Mouse (Mus musculus) testis, adult 2 months (tissue): ENCODE results near the gene Cd59a. TPM values are rescaled to one million over a fixed set of nuclear protein-coding genes. Genes with fewer than 3 reads are reported as not detected.

Experiments used
- H3K27ac ChIP-seq: fragments of 200-500 bp; 2 replicates; pipeline ENCODE4 v1.5.1; 2012; ENCODE audit warnings: low read depth, low read length; ENCODE audit not compliant: control insufficient read depth, insufficient read depth
- H3K27me3 ChIP-seq: fragments of 200-500 bp; 2 replicates; pipeline ENCODE4 v1.6.1; 2012; ENCODE audit warnings: mild to moderate bottlenecking, low read length, moderate library complexity; ENCODE audit not compliant: control insufficient read depth, insufficient read depth
- H3K36me3 ChIP-seq: fragments of 200-500 bp; 2 replicates; pipeline ENCODE4 v1.6.1; 2012; ENCODE audit warnings: mild to moderate bottlenecking, low read length; ENCODE audit not compliant: control insufficient read depth, insufficient read depth
- H3K4me1 ChIP-seq: fragments of 200-500 bp; 2 replicates; pipeline ENCODE4 v1.6.1; 2012; ENCODE audit warnings: low read length; ENCODE audit not compliant: control insufficient read depth, insufficient read depth
- H3K4me3 ChIP-seq: fragments of 200-500 bp; 2 replicates; pipeline ENCODE4 v1.5.1; 2012; ENCODE audit warnings: low read depth, mild to moderate bottlenecking, low read length, moderate library complexity, mixed read lengths; ENCODE audit not compliant: control insufficient read depth
- CTCF ChIP-seq: fragments of 200-500 bp; IDR thresholded peaks from 2 replicates; pipeline ENCODE4 v1.5.1; 2012; ENCODE audit warnings: low read depth, mild to moderate bottlenecking, inconsistent platforms, low read length, moderate library complexity; ENCODE audit not compliant: control insufficient read depth, insufficient read depth, insufficient replicate concordance
- POLR2A ChIP-seq: fragments of 200-500 bp; IDR thresholded peaks from 2 replicates; pipeline ENCODE4 v1.6.1; 2012; ENCODE audit warnings: low read depth, mild to moderate bottlenecking, inconsistent platforms, low read length, moderate library complexity; ENCODE audit not compliant: control insufficient read depth
- polyA plus RNA-seq: library from polyadenylated mRNA; depleted of rRNA; stranded (reverse); fragments of >200 nt; gene quantifications from 2 replicates; pipeline ENCODE4 v1.2.3, GENCODE M21; 2012; rRNA removed

The Cd59a gene
- polyA plus RNA-seq, 1 experiment, result 20.8 TPM

DNA sequence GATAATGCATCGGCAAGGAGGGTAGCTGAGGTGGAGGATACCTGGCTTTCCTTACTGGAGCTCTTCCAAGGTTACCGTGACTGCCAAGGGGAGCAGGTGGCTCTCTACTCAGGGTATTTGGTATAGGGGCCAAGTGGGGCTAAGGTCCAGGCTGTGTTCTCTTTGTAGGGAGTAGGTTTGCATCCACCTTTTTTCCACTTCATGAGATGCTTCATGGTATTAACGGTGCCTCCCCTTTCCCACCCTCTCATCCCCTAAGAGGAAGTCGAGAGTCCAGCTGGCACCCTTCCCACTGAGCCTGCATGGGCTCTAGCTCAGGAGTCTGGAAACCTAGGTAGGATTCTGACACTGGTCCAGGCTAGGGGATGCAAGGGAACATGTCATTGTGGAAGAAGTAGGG, 57.7 kb downstream of the Cd59a start:
- Histone ChIP-seq H3K36me3 (no peaks in the 10 kb centered on the region), H3K4me1 (no peaks in the 10 kb centered on the region), H3K4me3 (no peak overlapping the region), H3K27me3 (no peaks in the 10 kb centered on the region), H3K27ac (no peak overlapping the region)
- TF ChIP-seq CTCF, result no peak
- TF ChIP-seq POLR2A, result no peak

DNA sequence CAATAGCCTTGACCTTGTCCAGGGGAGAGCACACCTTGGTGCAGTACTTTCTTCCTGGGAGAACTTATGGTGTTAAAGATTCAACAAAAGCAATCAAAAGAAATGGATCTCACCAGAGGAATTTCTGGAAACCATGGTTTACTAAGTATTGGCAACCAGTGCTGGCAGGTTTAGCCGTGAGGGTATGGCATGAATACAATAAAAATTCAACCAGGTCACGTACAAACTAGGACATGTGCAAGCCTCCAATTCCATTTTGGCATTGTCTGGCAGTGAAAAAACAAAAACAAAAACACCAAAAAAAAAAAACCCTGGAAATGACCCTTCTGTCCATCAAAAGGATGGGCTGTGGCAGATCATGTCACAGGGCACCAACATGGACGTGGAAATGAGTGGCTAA, 58.3 kb downstream of the Cd59a start:
- Histone ChIP-seq H3K4me1 (no peaks in the 10 kb centered on the region), H3K27me3 (no peaks in the 10 kb centered on the region), H3K27ac (no peak overlapping the region), H3K4me3 (no peak overlapping the region), H3K36me3 (no peaks in the 10 kb centered on the region)
- TF ChIP-seq CTCF, result no peak
- TF ChIP-seq POLR2A, result no peak

DNA sequence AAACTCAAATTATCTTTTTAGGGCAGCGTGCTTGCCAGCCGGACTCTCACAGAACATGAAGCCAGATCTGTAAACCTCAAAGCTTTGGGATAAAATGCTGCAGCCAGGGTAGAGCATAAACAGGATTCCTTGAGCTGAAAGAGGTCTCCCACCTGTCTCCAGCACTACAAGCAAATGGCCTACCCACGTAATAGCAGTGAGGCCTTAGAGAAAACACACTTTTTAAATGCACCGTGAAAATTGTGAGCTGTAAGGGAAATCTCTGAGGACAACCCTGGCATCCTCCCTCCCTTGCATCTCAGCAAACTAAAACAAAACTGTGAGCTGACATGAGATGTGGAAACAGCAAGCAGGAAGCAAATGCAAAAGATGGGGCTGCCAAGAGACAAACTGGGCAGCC, 62.2 kb downstream of the Cd59a start:
- H3K27ac ChIP-seq, result no peak overlapping the region
- no peak overlapping the region for H3K4me3 ChIP-seq
- TF ChIP-seq CTCF (no peak), POLR2A (no peak)
- H3K4me1 ChIP-seq, result no peaks in the 10 kb centered on the region
- no peaks in the 10 kb centered on the region for H3K27me3 ChIP-seq
- H3K36me3 ChIP-seq, result no peaks in the 10 kb centered on the region

DNA sequence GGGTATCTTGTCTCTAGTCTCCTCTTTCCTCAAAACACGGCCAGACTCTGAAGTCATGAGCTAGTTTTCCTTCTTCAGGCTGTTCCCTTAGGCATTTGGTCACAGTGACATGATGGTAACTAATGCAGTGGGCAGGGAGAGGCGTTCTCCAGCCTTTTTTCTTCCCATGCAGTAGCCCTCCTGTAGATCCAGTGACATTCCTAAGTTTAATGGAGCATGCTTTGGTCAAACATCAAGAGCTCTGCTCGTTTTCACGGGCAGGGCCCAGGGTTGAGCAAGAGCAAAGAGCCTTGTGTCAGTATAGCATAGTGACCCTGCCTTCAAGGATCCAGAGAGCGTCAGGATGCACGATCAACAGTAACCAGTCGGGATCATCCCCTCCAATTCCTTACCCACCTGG, 67.8 kb downstream of the Cd59a start:
- Histone ChIP-seq H3K4me1 (peaks cover 3% of the 10 kb centered on the region), H3K27ac (no peak overlapping the region)
- TF ChIP-seq CTCF, result no peak
- no peak for TF ChIP-seq POLR2A

DNA sequence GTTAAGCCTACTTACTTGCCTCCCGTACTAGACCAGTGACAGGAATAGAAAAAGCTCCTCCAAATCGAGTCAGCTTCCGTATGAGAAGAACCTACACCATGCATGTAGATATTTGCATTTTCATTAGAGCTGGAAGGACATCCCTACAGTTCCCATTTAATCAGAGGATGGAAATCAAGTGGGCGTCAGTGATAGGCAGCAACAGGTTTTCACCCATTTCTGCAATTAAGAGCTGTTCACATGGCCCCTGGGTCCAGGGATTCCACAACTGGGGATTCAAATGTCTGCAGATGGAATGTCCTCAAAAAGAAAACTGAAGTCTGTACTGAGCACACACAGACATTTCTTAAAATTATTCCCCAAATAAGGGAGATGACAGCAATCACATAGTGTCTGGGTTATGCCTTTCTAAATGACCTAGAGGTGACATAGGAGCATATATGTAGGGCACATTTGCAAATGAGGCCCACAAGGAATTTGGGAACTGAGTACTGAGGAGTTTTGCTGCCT, 68.4 kb downstream of the Cd59a start:
- no peak for TF ChIP-seq CTCF
- no peak for TF ChIP-seq POLR2A
- peaks cover 3% of the 10 kb centered on the region for H3K4me1 ChIP-seq
- H3K36me3 ChIP-seq, result no peaks in the 10 kb centered on the region
- no peak overlapping the region for H3K4me3 ChIP-seq
- H3K27me3 ChIP-seq, result no peaks in the 10 kb centered on the region
- no peak overlapping the region for H3K27ac ChIP-seq

More for the DNA sequence above, 67.8 kb downstream of the Cd59a start:
- Histone ChIP-seq H3K4me3 (no peak overlapping the region), H3K27me3 (no peaks in the 10 kb centered on the region), H3K36me3 (no peaks in the 10 kb centered on the region)

Other genes starting within 250 kb of the Cd59a start
- gene Lmo2, start 137.8 kb upstream of the Cd59a start, polyA plus RNA-seq, result 4.7 and 5.9 TPM in 2 replicates
- gene Fbxo3, start 68.1 kb upstream of the Cd59a start, polyA plus RNA-seq, result 20.7 and 27.4 TPM in 2 replicates
- 50.4 and 58.4 TPM in 2 replicates for gene 4931422A03Rik, start 67.4 kb upstream of the Cd59a start, polyA plus RNA-seq
- 0.58 and 0.90 TPM in 2 replicates for gene Gm10912, start 30.0 kb upstream of the Cd59a start, polyA plus RNA-seq
- gene Gm10799, start 27.3 kb upstream of the Cd59a start, polyA plus RNA-seq, result not detected in 2 replicates
- gene Cd59b, start 26.0 kb upstream of the Cd59a start, polyA plus RNA-seq, result 16.5 and 27.6 TPM in 2 replicates
- gene A930018P22Rik, start 27.0 kb downstream of the Cd59a start, polyA plus RNA-seq, result 33.9 and 48.2 TPM in 2 replicates